Mouse (Mus musculus): ENCODE measurements around the gene Zfp9. TPM values are rescaled to one million over a fixed set of nuclear protein-coding genes. Genes with fewer than 3 reads are reported as not detected.

Zfp9 gene
- 1.3 and 1.7 TPM in 2 replicates for polyA plus RNA-seq (2015; fragmentation: Nextera tagmentation; extraction: Ambion mirVana)

DNA sequence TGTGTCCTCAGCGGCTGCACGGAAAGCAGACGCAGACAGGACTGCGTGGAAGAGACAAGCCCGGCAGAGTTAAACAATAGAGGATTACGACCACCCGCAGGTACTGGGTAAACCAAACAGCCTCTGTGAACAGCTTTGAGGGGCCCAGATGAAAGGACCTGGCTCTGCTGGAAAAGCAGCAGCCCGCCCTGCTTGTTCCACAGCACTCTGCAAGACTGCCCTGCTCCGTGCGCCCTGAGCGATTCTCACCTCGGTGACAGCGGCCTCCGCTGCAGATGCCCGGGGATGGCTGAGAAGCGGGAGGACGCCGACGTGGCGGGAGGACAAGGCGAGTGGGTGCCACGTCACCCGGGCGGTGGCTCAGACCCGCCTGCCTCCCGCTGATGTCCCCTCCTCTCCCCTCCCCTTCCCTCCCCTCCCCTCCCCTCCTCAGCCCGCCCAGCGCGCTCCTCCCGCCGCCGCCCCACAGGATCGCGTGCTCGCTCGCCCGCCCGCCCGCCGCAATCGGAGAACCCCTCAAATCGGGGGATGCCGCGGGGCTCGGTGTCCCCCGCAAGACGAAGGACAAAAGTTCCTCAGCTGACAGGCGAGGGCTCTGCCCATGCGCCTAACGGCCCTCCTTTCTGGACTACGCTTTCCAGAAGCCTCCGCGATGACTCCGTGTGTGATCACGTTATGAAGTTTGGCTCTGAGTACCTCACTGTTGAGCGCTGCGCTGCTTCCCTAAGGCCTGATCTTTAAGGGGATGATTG lies at the start of gene Zfp9:
TSS of gene Zfp9 (minus strand) at position 364 of the 752 bp plus-strand sequence.

DNA sequence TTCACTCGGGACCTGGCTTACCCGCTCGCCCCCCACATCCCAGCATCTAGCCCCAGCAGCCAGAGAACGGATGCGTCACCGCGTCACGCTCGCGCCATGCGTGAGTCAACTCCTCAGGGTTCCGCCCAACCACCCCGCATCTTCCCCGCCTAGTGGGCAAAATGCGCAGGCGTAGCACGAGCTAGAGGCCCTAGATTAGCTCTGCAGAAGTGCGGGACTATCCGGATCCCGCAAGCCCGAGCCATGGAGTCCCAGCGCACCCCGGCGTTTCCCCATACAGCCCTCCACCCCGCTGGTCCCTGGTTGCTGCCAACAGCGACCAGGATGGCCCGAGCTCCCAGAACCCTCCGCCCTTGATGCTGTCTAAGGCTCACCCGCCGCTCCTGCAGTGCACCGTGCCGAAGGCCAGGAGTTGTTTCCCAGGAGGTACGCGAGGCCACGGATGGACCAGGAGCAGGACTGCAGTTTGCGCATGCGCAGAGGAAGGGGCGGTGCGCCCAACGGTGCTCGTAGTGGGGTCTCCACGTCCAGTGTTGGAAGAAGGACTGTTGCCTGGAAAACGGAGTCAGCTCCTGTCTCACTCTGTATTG lies 24.0 kb downstream of the Zfp9 start, which contains the start of gene Zfp248:
TSS of gene Zfp248 (minus strand) at position 487 of the 590 bp plus-strand sequence.

DNA sequence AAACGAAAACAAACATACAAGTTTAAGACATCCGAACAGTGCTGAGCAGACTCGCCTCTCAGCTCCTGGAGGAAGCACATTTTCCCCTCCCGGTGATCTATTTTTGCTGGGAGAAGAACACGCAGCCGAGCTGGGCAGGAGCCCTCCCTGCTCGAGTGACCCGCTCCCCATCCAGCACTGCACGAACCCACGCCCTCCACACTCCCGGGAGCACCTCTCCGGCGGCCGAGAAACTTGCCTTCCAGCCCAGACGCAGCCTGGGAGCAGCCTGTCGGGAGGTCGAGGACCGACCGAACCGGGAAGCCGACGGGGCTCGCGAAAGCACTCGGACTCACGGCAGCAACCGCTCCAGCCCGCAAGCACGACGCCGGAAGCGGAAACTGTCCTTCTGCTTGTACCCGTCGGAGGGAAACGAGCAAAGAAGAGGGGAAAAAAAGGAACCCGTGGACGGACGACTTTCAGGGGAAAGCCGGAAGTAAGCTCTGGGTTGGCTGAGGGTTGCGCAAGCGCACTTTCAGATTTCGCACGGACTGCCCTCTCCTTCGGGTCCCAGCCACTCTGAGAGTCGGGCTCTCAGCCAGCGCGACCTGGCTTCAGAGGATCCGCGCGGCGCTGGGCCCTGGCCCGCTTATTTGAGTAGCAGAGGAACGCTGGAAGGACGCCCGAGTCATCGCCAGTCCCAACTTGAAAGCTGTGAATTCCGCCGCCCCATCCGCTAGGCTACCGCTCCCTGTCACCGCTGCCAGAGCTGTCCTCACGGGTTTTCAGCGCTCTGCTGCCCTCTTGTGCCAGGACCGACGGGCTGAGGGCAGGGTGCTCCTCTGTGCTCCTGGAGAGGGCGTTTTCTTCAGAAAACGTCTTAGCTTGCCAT lies 59.8 kb downstream of the Zfp9 start, which contains the start of gene Bms1:
TSS of gene Bms1 (minus strand) at position 425 of the 871 bp plus-strand sequence.

Other genes starting within 250 kb of the Zfp9 start
- gene Bms1, start 59.8 kb downstream of the Zfp9 start, polyA plus RNA-seq (2015; fragmentation: Nextera tagmentation; extraction: Ambion mirVana), result 16.2 and 16.4 TPM in 2 replicates
- gene Zfp248, start 23.8 kb downstream of the Zfp9 start, polyA plus RNA-seq (2015; fragmentation: Nextera tagmentation; extraction: Ambion mirVana), result 1.2 and 1.7 TPM in 2 replicates
- 11.2 and 11.9 TPM in 2 replicates for gene Ankrd26, start 82.9 kb upstream of the Zfp9 start, polyA plus RNA-seq (2015; fragmentation: Nextera tagmentation; extraction: Ambion mirVana)

Data from spleen, postnatal 0 days (tissue).